Mouse (Mus musculus) heart, embryonic 12.5 days (tissue): ENCODE measurements at regions not wholly inside any gene's neighbourhood (a gene's known extent, or its start where the extent isn't known, plus 50 kb on each side); places are given as distances from the start of the nearest gene placed in this dataset.

Source experiments
- ATAC-seq: fragments of 200-750 bp; cut with Nextera tagmentation; 2 replicates; pipeline ENCODE4 v1.8.0; 2017; ENCODE audit warnings: moderate TSS enrichment, moderate library complexity; ENCODE audit not compliant: insufficient number of reproducible peaks, low FRiP score
- H3K27ac ChIP-seq: fragments of 300-500 bp; sonication (generic); 2 replicates; pipeline ENCODE4 v1.5.1; 2016; ENCODE audit warnings: mild to moderate bottlenecking, moderate library complexity; ENCODE audit not compliant: poor library complexity, severe bottlenecking
- H3K27me3 ChIP-seq: fragments of 300-500 bp; sonication (generic); replicated peaks from 2 replicates; pipeline ENCODE4 v1.6.1; 2016; ENCODE audit warnings: mild to moderate bottlenecking, moderate library complexity
- H3K36me3 ChIP-seq: fragments of 300-500 bp; sonication (generic); 2 replicates; pipeline ENCODE4 v1.6.1; 2016; ENCODE audit warnings: mild to moderate bottlenecking, moderate library complexity
- H3K4me1 ChIP-seq: fragments of 300-500 bp; sonication (generic); replicated peaks from 2 replicates; pipeline ENCODE4 v1.6.1; 2016; ENCODE audit warnings: mild to moderate bottlenecking
- H3K4me2 ChIP-seq: fragments of 300-500 bp; sonication (generic); 2 replicates; pipeline ENCODE4 v1.6.1; 2016; ENCODE audit warnings: mild to moderate bottlenecking, moderate library complexity
- H3K4me3 ChIP-seq: fragments of 300-500 bp; sonication (generic); 2 replicates; pipeline ENCODE4 v1.5.1; 2016; ENCODE audit warnings: mild to moderate bottlenecking
- H3K9ac ChIP-seq: fragments of 300-500 bp; sonication (generic); 2 replicates; pipeline ENCODE4 v1.6.1; 2016; ENCODE audit warnings: mild to moderate bottlenecking, moderate library complexity
- H3K9me3 ChIP-seq: fragments of 300-500 bp; sonication (generic); replicated peaks from 2 replicates; pipeline ENCODE4 v1.6.1; 2016; ENCODE audit warnings: mild to moderate bottlenecking, moderate library complexity
- WGBS: fragments of 180-500 bp; shearing (Covaris S2); methylation state at CpG from one replicate; pipeline ENCODE4 v1.1.7; 2016; 5-methylcytosine and 5-hydroxymethylcytosine counted together

GRCm38 (mm10) chr15:97528291-97529050, 177.2 kb downstream of the Rpap3 start:
- Histone ChIP-seq H3K4me3 (no peak overlapping the region), H3K4me1 (0 out of 2 replicates have a peak, but pooled peaks cover 4% of the 10 kb centered on the region), H3K9me3 (no peaks in the 10 kb centered on the region), H3K27ac (no peak overlapping the region), H3K4me2 (no peak overlapping the region), H3K27me3 (no peaks in the 10 kb centered on the region), H3K9ac (no peak overlapping the region), H3K36me3 (no peaks in the 10 kb centered on the region)
- ATAC-seq, result no peak
- WGBS, result 81% methylated on average over 11 of the region's 11 CpGs

GRCm38 (mm10) chr15:97520395-97520794, 185.2 kb downstream of the Rpap3 start:
- no peak overlapping the region for H3K27ac ChIP-seq
- H3K4me3 ChIP-seq, result no peak overlapping the region
- 76% methylated on average over 2 of the region's 2 CpGs for WGBS
- no peaks in the 10 kb centered on the region for H3K4me1 ChIP-seq
- no peak overlapping the region for H3K9ac ChIP-seq
- no peak for ATAC-seq
- peaks cover 5% of the 10 kb centered on the region; the same call in 1 of the 2 replicates for H3K9me3 ChIP-seq
- no peaks in the 10 kb centered on the region for H3K27me3 ChIP-seq
- H3K36me3 ChIP-seq, result no peaks in the 10 kb centered on the region
- H3K4me2 ChIP-seq, result no peak overlapping the region

- H3K36me3 ChIP-seq, result no peaks in the 10 kb centered on the region
- H3K4me2 ChIP-seq, result no peak overlapping the region
- no peaks in the 10 kb centered on the region for H3K27me3 ChIP-seq
- ATAC-seq, result no peak
- no peak overlapping the region for H3K9ac ChIP-seq
- no peak overlapping the region for H3K27ac ChIP-seq
- no peaks in the 10 kb centered on the region for H3K4me1 ChIP-seq
- H3K4me3 ChIP-seq, result no peak overlapping the region
- WGBS, result 78% methylated on average over 8 of the region's 8 CpGs
- H3K9me3 ChIP-seq, result peaks cover 5% of the 10 kb centered on the region; the same call in 1 of the 2 replicates
Observed at GRCm38 (mm10) chr15:97519919-97520345, 185.7 kb downstream of the Rpap3 start.

- no peaks in the 10 kb centered on the region for H3K27me3 ChIP-seq
- no peak overlapping the region for H3K4me2 ChIP-seq
- WGBS, result 67% methylated on average over 10 of the region's 10 CpGs
- no peaks in the 10 kb centered on the region for H3K36me3 ChIP-seq
- no peaks in the 10 kb centered on the region for H3K4me1 ChIP-seq
- no peak overlapping the region for H3K9ac ChIP-seq
- no peak for ATAC-seq
- no peak overlapping the region for H3K4me3 ChIP-seq
- H3K9me3 ChIP-seq, result peaks cover 5% of the 10 kb centered on the region; the same call in 1 of the 2 replicates
- no peak overlapping the region for H3K27ac ChIP-seq
Observed at GRCm38 (mm10) chr15:97517926-97518325, 187.7 kb downstream of the Rpap3 start.

- H3K9ac ChIP-seq, result no peak overlapping the region
- no peak overlapping the region for H3K4me3 ChIP-seq
- H3K36me3 ChIP-seq, result no peaks in the 10 kb centered on the region
- no peak overlapping the region for H3K4me2 ChIP-seq
- no peak overlapping the region for H3K27ac ChIP-seq
- 87% methylated on average over 11 of the region's 11 CpGs for whole genome bisulfite sequencing
- no peaks in the 10 kb centered on the region for H3K4me1 ChIP-seq
- H3K9me3 ChIP-seq, result peaks cover 5% of the 10 kb centered on the region; the same call in 1 of the 2 replicates
- no peak for ATAC-seq
- no peaks in the 10 kb centered on the region for H3K27me3 ChIP-seq
Observed at GRCm38 (mm10) chr15:97517188-97517587, 188.4 kb downstream of the Rpap3 start.

- WGBS, result 73% methylated on average over 4 of the region's 4 CpGs
- ATAC-seq, result no peak
- Histone ChIP-seq H3K4me1 (no peaks in the 10 kb centered on the region), H3K36me3 (no peaks in the 10 kb centered on the region), H3K9ac (no peak overlapping the region), H3K27ac (no peak overlapping the region), H3K4me3 (no peak overlapping the region), H3K27me3 (no peaks in the 10 kb centered on the region), H3K9me3 (peaks cover 13% of the 10 kb centered on the region), H3K4me2 (no peak overlapping the region)
Observed at GRCm38 (mm10) chr15:97515773-97516172, 189.9 kb downstream of the Rpap3 start.

- H3K9ac ChIP-seq, result no peak overlapping the region
- no peak overlapping the region for H3K4me3 ChIP-seq
- no peaks in the 10 kb centered on the region for H3K36me3 ChIP-seq
- 91% methylated on average over 16 of the region's 16 CpGs for WGBS
- H3K4me2 ChIP-seq, result no peak overlapping the region
- no peaks in the 10 kb centered on the region for H3K27me3 ChIP-seq
- ATAC-seq, result no peak
- no peaks in the 10 kb centered on the region for H3K4me1 ChIP-seq
- peaks cover 10% of the 10 kb centered on the region for H3K9me3 ChIP-seq
- H3K27ac ChIP-seq, result no peak overlapping the region
Observed at GRCm38 (mm10) chr15:97507656-97508306, 197.8 kb downstream of the Rpap3 start.

GRCm38 (mm10) chr15:97507176-97507575, 198.4 kb downstream of the Rpap3 start:
- Histone ChIP-seq H3K36me3 (no peaks in the 10 kb centered on the region), H3K9ac (no peak overlapping the region), H3K4me1 (no peaks in the 10 kb centered on the region), H3K27me3 (no peaks in the 10 kb centered on the region), H3K9me3 (peaks cover 16% of the 10 kb centered on the region), H3K4me2 (no peak overlapping the region), H3K4me3 (no peak overlapping the region), H3K27ac (no peak overlapping the region)
- WGBS, result 88% methylated on average over 11 of the region's 11 CpGs
- ATAC-seq, result no peak

- no peaks in the 10 kb centered on the region for H3K36me3 ChIP-seq
- no peaks in the 10 kb centered on the region for H3K4me1 ChIP-seq
- H3K9ac ChIP-seq, result no peak overlapping the region
- H3K9me3 ChIP-seq, result peaks cover 8% of the 10 kb centered on the region; the same call in 1 of the 2 replicates
- H3K4me2 ChIP-seq, result no peak overlapping the region
- no peak overlapping the region for H3K27ac ChIP-seq
- no peak overlapping the region for H3K4me3 ChIP-seq
- WGBS, result 85% methylated on average over 11 of the region's 11 CpGs
- H3K27me3 ChIP-seq, result no peaks in the 10 kb centered on the region
- no peak for ATAC-seq
Observed at GRCm38 (mm10) chr15:97505715-97506114, 199.9 kb downstream of the Rpap3 start.

GRCm38 (mm10) chr15:97504325-97504724, 201.3 kb downstream of the Rpap3 start:
- whole genome bisulfite sequencing, result 81% methylated on average over 1 of the region's 1 CpGs

GRCm38 (mm10) chr15:97502056-97502455, 203.6 kb downstream of the Rpap3 start:
- no peak for ATAC-seq

More at GRCm38 (mm10) chr15:97504325-97504724, 201.3 kb downstream of the Rpap3 start:
- H3K27ac ChIP-seq, result no peak overlapping the region
- no peak overlapping the region for H3K9ac ChIP-seq
- H3K4me3 ChIP-seq, result no peak overlapping the region
- ATAC-seq, result no peak
- H3K36me3 ChIP-seq, result no peaks in the 10 kb centered on the region
- no peak overlapping the region for H3K4me2 ChIP-seq
- peaks cover 8% of the 10 kb centered on the region; the same call in 1 of the 2 replicates for H3K9me3 ChIP-seq
- no peaks in the 10 kb centered on the region for H3K4me1 ChIP-seq
- H3K27me3 ChIP-seq, result no peaks in the 10 kb centered on the region

More at GRCm38 (mm10) chr15:97502056-97502455, 203.6 kb downstream of the Rpap3 start:
- Histone ChIP-seq H3K27ac (no peak overlapping the region), H3K9ac (no peak overlapping the region), H3K27me3 (no peaks in the 10 kb centered on the region), H3K4me2 (no peak overlapping the region), H3K36me3 (no peaks in the 10 kb centered on the region), H3K9me3 (peaks cover 11% of the 10 kb centered on the region), H3K4me3 (no peak overlapping the region), H3K4me1 (no peaks in the 10 kb centered on the region)
- 85% methylated on average over 7 of the region's 7 CpGs for WGBS
